Mouse (Mus musculus): ENCODE results near the gene Cpxm2.

Gene Cpxm2

DNA sequence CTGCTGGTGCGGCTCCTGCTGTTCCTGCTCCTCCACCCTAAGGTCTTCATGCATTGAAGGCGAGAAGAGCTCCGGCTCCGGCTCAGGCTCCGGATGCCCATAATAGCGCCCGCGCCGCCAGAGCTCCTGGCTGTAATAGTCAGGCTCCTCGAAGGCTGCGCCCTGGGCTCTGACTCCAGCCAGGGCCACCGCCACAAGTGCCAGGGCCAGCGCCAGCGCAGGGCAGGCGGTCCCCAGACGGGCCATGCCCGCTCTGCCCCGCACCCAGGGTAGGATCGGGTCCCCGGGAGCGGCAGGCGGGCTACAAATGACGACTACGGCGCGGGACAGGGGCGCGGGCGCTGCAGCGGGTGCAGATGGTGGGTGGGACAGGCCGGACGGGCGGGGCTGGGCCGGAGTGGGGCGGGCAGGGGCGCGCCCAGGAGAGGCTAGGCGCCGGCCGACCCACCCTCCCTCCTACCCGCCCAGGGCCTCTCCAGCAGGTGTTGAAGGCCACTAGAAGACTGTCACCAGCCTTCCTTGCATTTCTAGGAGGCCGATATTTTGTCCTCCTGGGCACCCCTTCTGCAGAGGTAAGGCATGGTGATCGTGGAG is at the start of gene Cpxm2:
Gene Cpxm2 (minus strand): TSS at position 372 of the 594 bp plus-strand sequence.
- no peak for DNase-seq

DNA sequence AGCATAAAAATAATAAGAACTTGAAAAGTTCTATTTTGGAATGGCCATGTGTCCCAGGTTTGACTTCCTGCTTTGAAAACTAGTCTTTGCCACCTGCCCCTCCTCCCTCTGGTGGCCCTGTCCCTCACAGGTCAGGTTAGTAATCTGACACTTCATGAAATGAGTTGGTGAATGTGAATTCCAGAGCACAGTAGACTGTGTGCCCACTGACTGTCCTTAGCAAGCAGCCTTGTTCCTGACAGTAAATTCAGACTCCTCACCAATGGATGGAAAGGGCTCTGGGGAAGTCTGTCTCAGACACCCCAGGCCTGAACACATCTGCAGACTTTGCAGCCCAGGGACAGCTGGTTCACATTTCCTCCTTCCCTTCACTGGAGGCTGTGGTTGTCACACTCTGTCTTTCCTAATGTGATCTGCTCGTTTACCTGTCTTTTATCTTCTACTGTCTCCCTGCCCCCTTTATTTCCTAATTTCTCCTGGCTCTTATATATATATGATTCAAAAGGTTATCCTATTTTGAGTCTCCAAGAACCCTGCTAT is 49.6 kb upstream of the Cpxm2 start:
- no peak for DNase-seq

DNA sequence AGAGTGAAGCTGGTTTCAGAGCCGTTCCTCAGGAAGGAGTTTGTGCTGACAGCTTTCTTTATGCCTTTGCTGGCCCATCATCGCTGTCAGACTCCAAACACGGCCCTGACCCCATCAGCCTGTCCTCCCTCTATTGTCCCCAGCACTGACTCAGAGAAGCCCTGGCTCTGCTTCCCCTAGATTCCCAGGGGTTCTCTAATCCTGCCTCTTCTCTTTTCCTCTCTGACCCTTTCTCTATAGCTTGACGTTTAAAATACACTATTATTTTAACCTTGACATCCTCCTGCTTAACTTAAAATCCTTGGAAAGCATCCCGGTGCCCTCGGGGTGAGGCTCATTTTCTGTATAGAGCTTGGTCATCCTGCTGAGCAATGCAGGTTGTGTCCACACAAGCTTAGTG is 45.1 kb upstream of the Cpxm2 start:
- DNase-seq = no peak

DNA sequence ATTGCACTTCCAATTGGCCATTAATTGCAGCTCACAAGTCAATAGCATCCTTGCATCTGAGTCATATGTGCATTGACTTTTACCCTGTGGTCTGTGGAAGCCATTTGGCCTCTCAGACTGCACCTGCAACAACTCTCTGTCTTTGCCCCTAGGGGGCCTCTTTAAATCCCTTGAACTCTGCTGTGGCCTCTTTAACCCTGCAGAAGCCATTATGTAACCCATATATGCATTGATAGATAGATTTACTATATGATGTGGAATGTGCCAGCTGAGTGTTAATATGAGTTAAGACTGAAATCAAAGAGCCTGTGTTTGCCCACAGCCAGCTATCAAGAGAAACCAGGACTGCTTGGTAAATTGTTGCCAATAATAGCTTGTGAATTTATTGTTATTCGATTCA is 44.3 kb upstream of the Cpxm2 start:
- DNase-seq = no peak

DNA sequence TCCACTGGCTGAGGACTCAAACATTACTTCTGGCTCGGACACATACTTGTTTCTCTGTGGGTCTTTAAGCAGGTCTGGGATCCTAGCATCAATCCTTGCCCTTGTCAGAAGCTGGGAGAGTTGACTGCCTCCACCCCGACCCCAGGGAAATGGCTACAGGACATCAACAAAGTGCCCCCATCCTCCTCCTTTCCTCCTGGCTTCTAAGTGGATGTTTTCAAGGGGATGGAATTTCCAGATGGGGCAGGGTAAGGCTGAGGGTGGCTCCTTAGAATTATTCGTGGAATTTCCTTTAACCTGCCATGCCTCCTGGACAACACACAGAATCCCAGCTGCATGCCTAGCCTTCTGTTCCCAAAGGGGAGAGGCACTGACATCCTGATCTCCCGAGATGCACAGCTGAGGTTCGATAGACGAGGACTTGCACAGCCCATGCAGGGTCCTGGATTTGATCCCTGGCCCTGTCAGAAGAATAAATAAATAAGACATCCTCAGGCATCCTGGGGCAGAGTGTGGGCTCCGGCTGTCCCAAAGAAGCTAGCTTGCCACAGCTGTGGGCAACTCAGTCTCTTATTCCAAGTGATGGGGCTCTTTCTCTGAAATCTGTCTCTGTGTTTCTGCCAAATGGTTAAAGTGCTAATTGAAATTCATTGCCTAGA is 43.4 kb upstream of the Cpxm2 start:
- DNase-seq = no peak

DNA sequence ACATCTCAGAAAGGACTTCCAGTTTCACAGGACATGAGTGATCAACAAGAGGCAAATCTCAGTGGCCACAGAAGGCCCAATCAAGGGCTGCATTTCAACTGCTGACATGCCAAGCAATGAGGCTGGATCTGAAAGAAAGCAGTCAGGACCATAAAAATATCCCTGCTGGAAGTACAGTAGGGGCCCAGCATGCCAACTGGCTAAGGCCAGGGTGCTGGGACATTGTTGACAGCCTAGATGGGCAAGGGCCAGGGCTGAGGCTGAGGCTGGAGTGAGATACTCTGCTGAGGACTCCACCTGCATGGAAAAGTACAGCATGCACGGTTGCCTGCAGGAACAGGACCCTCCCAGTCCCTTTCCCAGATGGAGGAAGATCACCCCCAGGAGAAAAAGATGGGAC is 42.0 kb upstream of the Cpxm2 start:
- no peak for DNase-seq

DNA sequence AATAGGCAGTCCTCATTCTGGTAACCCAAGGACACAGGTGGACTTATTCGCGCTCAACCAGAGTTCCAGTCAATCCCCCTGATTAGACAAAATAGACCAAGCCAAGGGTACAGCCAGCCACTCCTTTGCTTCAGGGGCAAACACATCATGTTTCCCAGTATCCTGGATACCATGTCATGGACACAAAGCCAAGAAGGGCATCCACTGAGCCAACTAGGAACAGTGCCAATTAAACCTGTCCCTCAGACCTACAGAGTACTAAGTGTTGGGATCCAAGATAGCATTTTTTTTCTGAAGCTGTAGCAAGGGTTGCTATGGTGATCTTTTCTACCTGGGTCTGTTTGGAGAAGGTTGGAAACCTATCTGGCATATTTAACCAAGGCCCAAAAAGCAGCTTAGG is 39.1 kb upstream of the Cpxm2 start:
- DNase-seq = no peak

DNA sequence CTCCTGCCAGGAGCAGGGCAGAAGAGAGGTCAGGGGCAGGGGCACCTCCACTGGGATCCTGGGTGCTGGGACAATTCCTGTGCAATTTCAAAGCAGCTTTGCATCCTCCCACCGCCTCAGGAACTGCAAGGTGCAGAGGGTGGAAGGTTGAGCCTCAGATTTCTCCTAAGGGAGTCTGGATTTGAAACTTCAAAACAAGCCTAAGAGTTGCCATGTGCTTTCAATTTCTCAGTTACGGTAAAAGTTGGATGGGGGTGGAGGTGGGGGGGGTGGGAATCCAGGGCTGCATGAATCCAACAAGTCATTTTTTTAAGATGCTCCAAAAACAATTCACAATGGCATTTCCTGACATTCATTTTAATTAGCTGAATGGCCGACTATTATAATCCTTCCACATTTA is 32.9 kb upstream of the Cpxm2 start:
- DNase-seq = no peak

DNA sequence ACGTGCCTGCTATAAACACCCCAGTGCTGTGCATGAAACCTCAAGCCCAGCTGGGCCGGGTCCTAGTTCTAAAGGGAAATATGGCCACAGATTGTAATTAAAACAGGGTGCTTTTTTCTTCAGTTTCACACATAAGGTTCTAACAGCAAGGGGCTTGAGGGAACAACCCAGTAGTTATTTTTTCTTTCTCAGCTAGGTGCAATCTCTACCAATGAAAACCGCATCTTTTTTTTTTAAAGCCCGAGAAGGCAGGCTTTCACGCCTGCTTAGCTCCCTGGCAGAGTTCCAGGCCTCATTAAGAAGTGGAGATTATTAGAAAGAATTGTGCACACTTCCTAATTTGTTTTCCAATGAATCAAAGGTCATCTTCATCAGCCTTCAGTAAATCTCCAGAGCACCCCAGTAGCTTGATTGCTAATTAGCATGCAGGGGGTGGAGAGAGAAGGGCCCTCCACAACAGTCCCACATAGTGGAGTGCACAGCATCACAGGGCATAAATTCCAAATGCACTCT is 29.4 kb upstream of the Cpxm2 start:
- no peak for DNase-seq

DNA sequence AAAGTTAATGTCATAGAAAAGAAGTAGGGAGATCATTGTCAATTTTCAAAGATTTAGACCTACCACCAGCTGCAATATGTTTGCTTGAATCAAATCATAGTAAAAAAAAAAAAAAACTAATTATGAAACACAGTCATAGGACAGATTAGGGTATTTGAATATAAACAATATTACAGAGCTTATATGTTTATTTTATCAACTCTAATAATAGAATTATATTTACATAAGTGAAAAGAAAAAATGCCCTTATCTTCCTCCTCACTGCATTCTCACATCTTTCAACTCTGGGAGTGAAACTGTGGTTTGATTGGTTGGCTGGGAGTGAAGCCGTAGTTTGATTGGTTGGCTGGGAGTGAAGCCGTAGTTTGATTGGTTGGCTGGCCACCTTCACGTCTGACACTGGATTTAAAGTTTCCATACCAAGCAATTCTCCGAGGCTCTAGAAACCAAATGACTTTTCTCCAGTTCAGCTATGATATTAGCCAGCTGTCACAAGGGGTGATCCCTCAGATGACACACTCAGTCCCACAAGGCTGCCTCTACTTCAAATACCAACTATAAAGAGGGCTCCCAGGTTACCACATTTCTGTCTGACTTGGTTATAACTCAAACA is 27.2 kb upstream of the Cpxm2 start:
- no peak for DNase-seq

DNA sequence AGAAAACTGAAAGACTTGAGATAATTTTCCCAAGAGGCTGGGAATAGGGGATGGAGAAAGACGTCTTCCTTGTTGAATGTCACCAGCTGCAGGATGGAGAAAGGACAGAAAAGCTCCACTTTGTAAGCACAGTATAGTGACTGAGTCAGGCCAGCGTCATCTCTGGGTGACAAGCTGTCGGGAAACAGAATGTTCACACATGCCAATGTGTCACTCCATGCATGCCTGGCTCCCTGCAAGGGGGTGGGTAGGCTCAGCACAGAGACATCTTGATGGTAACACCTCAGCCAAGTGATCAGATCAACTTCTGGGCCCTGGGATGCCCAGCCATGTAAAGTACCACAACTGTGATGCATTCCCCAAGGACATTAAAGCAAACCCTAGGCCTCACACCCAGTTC is 26.5 kb upstream of the Cpxm2 start:
- no peak for DNase-seq

DNA sequence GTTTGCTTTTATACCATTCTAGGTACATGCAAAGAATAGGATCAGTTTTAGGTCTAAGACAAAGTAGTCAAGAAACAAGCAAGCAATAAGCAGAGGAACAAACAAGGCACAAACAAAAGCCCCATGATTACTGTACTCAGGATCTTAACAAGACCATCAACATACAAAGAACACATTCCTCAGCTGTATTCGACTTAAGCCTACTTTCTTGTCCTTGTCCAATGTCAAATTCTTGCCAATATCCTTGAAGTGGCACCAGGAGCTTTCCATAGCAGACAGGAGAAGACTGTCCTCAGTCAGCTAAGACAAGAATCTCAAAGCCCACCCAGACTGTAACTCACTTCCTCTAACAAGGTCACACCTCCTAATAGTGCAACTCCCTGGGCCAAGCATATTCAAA is 24.5 kb upstream of the Cpxm2 start:
- DNase-seq = no peak

DNA sequence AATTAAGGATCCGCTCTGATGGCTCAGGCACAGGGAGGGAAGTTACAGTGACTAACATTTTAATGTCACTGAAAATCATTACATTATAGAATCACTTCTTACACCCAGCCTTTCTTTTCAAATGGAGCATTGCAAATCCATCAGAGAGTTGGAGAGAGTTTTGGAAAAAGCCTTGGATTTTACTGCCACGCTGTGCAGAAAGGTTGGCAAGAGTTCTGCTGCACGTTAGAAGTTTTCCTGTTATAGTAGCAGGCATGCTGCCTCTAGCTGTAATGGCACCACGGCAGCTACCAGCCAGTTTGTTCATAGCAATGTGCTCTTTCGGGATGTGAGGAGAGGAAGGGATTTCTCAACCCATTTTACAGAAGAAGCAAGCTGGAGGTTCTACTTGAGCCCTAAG is 20.2 kb upstream of the Cpxm2 start:
- DNase-seq = no peak

DNA sequence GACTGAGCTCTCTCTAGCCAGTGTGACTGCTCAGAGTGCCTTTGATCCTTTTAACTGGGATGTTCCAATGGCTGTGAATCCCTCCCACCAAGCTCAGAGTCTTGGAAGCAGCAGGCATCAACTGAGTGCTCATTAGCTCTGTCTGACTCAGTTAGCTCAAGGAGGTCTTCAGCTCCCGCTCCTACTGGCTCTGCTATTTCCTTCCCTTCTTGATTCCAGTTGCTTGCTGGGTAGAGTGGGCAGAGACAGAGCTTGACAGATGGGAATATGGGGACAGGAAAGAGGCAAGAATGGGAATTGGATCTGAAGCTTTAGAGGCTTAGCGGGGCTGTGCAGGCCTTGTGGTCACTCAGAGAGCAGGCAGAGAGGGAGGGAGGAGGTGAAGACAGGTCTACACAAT is 19.8 kb upstream of the Cpxm2 start:
- DNase-seq = no peak

DNA sequence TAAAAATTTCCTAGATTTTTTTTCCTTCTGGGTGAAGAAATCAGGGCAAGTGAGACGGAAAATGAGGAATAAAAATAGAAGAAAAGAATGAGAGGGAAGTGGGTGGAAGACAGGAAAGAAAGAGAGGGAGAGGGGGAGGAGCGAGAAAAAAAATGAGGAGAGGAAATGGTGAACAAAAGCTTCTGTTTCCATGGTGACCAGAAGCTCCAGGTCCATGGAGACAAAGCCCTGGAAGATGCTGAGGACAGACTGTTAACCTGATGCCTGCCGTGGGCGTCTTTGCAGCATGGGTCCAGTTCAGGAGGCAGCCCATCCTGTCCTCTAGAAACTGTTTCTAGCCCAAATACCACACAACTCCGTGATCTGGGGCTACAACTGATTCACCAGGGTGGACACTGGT is 17.7 kb upstream of the Cpxm2 start:
- no peak for DNase-seq

DNA sequence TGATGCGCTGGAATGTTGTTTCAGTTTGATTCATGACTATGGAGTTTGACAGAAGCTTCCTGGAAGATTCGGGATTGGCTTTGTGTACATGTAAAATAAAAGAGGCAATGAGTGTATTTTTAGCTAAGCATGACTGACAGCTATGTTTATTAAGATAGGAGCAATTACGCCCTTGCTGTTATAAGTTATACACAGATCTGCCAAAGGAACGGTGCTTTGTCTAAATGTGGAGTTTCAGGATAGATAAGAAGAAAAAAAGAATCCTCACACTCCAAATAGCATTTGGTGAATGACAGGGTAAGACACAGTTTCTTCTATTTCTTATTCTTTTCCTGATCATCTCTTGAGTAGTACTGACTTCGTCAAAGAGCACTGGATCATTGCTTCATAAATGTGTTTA is 17.2 kb upstream of the Cpxm2 start:
- DNase-seq = no peak

DNA sequence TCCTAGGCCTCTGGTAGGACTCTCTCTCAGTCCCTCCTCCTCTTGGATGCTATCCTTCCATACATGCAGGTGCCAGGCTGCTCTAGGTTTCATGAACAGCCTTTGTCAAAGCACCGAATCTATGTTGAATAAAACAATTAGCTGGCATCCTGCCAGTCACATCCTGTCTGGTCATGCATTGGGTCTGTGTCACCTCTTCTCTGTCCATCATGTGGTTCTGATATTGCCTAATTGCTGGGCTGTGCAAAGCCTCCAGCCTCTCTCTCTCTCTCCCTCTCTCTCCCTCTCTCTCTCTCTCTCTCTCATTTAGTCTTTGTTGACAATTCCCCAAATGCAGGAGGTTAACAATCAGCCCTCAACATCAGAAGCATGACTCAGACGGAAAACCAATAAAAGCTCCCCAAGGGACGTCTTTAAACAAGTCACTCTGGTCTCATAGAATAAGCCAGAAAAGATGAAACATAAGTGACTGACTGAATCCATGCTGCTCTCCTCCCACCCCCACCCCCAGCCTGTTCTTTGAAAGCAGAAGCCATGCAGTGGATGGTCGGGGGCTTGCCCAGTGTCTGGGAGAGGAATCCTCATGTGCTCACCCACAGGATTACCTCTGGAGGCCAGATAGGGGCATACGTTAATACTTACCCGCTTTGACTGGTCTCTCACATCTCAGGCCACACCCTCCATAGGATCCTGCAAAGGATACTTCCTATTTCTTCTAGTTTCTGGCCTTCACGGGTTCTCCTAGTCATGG is 15.1 kb upstream of the Cpxm2 start:
- DNase-seq = peak; percentile 3

DNA sequence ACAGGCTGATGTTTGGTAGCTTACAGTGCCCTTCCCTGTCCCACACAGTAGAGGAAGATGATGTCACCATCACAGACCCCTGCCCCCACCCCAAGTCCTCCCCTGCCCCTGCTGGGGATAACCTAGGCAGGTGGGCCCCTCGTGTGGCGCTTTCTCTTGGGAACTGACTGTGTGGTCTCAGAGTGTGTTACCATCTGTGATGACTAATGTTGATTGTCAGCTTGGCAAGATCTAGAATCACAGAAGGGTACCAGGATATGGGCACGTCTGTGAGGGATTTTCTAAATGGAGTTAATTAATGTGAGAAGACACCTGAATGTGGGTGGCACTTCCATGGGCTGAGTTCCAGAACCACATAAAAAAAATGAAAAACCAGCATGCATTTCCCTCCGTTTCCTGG is 12.7 kb upstream of the Cpxm2 start:
- DNase-seq = no peak

DNA sequence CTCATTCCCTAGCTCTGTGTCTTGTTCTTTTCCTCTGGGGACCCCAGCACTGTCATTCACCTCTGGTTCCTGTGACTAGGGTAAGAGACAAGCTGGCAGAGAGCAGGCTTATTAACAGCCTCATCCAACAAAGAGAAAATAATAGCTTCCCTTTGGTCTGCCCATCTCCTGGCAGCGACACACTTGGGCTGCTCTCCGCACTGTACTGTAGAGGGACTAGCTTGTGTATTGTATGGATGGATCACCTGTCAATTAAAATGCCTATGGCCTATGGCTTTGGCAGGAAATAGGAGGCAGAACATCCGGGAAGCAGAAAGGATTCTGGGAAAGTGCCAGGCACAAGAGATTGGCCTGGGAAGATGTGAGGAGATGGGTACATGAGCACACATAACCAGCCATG is 7.7 kb upstream of the Cpxm2 start:
- DNase-seq = no peak

DNA sequence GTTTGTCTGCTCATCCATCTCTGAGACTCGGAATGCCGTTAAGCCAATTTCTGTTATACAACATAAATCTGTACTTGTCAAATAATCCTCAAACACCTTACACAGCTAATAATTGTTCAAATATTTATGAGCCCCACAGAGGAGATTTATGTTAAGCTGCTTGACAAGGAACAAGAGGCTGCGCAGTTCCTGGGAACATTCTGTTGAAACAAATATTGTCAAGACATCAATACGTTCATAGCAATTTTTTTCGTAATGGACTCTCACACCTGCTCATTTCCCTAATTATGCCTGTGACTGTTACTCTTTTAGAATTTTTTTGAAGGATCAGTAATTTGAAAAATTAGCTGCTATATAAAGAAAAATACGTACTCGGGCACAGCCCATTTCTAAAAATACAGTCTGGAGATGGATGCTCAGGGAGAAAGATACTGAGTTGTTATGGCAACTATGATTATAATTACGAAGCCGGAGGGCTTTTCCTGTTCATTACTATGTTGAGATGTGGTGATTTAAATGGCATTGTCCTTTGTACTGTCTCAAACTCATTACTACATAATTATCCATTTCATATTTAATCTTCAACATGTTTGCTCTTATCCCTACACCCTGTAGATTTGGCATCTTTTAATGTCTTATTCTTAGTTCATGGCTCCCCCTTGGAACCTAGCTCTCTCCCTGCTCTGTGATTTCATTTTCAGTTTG is 3.9 kb upstream of the Cpxm2 start:
- DNase-seq = no peak

DNA sequence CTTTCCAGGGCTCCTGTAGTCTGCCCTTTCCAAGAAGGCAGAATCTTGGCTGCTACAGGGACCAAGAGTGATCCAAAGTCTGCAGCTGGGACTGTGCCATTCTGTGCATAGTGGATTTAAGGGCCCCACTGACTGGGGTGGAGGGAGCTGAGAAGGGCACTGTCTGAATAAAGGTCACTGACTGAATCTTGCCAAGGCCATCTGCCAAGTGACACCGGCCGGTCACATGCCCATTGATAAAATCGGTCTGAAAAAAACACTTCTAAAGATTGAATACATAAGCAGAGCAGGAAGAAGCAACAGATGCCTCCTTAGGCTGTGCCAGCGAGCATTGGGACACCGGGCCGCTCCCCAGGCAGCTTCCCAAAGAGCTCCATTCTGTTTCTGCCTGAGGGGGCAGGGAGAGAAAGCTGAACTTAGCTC is 803 bp downstream of the Cpxm2 start:
- no peak for DNase-seq

DNA sequence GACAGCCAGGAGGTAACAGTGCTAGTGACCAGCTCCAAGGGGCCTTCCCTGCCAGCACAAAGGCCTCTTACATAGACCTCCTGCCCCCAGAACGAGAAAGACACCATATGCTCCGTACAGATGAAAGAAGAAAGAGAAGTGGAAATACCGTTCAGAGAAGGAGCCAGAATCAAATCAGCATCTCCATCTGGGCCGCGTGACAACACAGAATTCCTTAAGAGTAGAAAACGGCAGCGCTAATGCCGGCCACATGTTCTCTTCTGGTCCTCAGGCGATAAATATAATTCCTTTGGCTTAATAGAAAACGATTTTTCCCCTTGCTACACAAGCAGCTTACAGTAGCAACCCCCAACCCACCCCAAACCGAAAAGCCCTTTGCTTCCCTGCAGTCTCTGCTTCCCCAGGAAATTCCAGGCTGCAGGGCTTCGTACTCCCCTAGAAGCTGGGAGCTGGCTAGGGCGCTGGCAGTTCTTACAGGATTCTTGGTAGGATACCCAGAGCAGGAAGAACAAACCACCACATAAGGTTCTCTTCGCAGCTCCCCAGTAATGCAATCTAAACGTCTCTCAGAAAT is 9.2 kb downstream of the Cpxm2 start:
- no peak for DNase-seq

DNA sequence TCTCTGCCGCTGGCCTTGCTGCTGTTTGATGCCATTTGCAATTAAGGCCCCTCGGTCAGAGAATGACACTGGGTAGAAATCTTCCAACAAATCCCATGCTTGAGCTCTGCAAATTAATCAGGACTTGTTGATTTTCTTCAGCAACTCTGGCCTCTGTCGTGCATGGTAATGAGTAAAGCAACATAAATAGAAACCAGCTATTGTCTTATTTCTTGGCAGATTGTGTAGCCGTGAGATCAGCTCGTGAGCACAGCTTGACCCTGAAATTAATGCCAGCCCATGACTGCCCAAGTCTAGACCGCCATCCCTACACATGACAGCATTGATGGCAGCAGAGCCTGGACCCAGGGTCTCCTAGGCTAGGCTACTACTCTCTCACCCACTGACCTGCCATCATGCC is 25.9 kb downstream of the Cpxm2 start:
- DNase-seq = no peak
